Mouse (Mus musculus) intestine, postnatal 0 days (tissue): ENCODE results near the gene 4930579F01Rik. TPM values are rescaled to one million over a fixed set of nuclear protein-coding genes. Genes with fewer than 3 reads are reported as not detected.

Source experiments
- ATAC-seq: fragments of 200-750 bp; cut with Nextera tagmentation; 2 replicates; pipeline ENCODE4 v1.8.0; 2017; ENCODE audit warnings: mild to moderate bottlenecking, moderate TSS enrichment, moderate library complexity
- H3K27ac ChIP-seq: fragments of 300-500 bp; sonication (generic); 2 replicates; pipeline ENCODE4 v1.5.1; 2014; ENCODE audit warnings: mild to moderate bottlenecking, low read depth, low read length, moderate library complexity
- H3K27me3 ChIP-seq: fragments of 300-500 bp; sonication (generic); replicated peaks from 2 replicates; pipeline ENCODE4 v1.6.1; 2014; ENCODE audit warnings: low read length, mixed read lengths; ENCODE audit not compliant: control insufficient read depth, insufficient read depth
- H3K36me3 ChIP-seq: fragments of 300-500 bp; sonication (generic); 2 replicates; pipeline ENCODE4 v1.6.1; 2014; ENCODE audit warnings: mild to moderate bottlenecking, moderate library complexity; ENCODE audit not compliant: control insufficient read depth, insufficient read depth
- H3K4me1 ChIP-seq: fragments of 300-500 bp; sonication (generic); replicated peaks from 2 replicates; pipeline ENCODE4 v1.6.1; 2014; ENCODE audit warnings: antibody characterized with exemption, low read length, mixed read lengths; ENCODE audit not compliant: control insufficient read depth, insufficient read depth
- H3K4me2 ChIP-seq: fragments of 300-500 bp; sonication (generic); replicated peaks from 2 replicates; pipeline ENCODE4 v1.6.1; 2014; ENCODE audit warnings: low read depth, mild to moderate bottlenecking, moderate library complexity
- H3K4me3 ChIP-seq: fragments of 300-500 bp; sonication (generic); 2 replicates; pipeline ENCODE4 v1.5.1; 2014; ENCODE audit warnings: low read depth, low read length
- H3K9ac ChIP-seq: fragments of 300-500 bp; sonication (generic); 2 replicates; pipeline ENCODE4 v1.6.1; 2014; ENCODE audit warnings: mild to moderate bottlenecking, low read depth, low read length
- H3K9me3 ChIP-seq: fragments of 300-500 bp; sonication (generic); 2 replicates; pipeline ENCODE4 v1.6.1; 2016; ENCODE audit warnings: mixed run types; ENCODE audit not compliant: control insufficient read depth
- CTCF ChIP-seq: sonication (generic); IDR thresholded peaks from 2 replicates; pipeline ENCODE4 v1.5.1; 2016; ENCODE audit warnings: low read depth, mild to moderate bottlenecking, control low read depth, antibody characterized with exemption, moderate library complexity
- WGBS: fragments of 180-500 bp; shearing (Covaris S2); extraction: QIAGEN DNeasy Blood & Tissue Kit; methylation state at CpG from one replicate; pipeline ENCODE4 v1.1.7; 2014; 5-methylcytosine and 5-hydroxymethylcytosine counted together
- polyA plus RNA-seq: library from polyadenylated mRNA; unstranded; fragments of >200 nt; fragmentation: Nextera tagmentation; extraction: Ambion mirVana; gene quantifications from 2 replicates; pipeline ENCODE4 v1.2.1, GENCODE M21; 2015

The 4930579F01Rik gene
- polyA plus RNA-seq, result 0.09 and 0.10 TPM in 2 replicates

DNA sequence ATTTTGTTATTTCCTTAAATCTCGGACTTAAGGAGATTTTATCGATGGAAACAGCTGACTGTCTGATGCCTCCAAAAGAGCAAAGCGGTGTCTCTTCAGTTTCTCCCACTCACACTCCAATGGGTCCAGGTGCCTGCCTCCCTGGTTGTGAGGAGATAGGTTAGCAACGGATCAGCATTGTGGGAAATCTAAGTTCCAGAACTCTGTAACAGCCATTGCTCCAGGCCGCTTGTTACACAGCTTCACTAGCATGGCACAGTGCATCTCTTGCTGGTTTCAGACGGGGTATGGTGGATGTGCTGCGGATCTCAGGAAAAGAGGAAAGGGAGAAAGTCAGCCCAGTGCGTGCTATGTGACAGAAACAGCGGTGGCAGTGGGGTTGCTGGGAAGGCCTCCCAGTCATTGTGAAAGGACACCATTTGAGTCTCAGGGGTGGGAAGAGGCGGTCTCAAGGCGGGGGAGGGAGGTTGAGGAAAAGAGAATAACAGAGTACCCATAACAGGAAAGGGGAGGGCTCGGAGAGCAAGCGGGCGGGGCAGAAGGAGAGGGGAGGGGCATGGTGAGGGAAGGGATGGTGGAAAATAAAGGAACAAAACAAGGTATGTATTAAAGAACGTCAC lies at the start of gene 4930579F01Rik:
Gene 4930579F01Rik, minus strand, starts transcription at position 143 of the 620 bp plus-strand sequence.
- Histone ChIP-seq H3K4me3 (no peak within 1 kb of the TSS), H3K9me3 (no peaks in the 10 kb centered on the region), H3K27me3 (no peaks in the 10 kb centered on the region), H3K4me1 (no peaks in the 10 kb centered on the region), H3K9ac (no peak within 1 kb of the TSS), H3K27ac (no peak within 1 kb of the TSS), H3K36me3 (no peaks in the 10 kb centered on the region), H3K4me2 (no peak within 1 kb of the TSS)
- WGBS, result 80% methylated on average over 15 of the region's 15 CpGs
- no peak for TF ChIP-seq CTCF
- no peak for ATAC-seq

DNA sequence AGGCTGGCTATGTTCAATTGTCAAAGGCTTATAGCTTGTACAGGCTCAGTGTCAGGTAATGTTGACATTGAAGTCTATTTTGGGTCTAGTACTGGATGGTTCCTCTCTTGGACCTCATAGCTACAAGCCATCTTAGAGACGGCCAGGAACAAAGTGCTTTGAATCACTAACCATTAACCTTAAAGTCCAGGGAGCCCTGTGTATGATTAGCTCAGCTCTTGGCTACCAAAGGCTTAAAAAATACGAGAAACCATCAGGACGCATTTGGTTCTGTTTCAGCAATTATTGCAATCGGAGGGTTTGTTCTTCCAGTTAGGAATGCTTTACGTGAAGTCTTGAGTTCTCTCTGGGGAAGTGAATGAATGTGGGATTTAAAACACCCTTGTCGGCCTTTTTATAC lies 49.3 kb upstream of the 4930579F01Rik start:
- H3K4me2 ChIP-seq, result no peak overlapping the region
- peaks cover 2% of the 10 kb centered on the region; the same call in 1 of the 2 replicates for H3K4me1 ChIP-seq
- H3K9me3 ChIP-seq, result no peaks in the 10 kb centered on the region
- H3K4me3 ChIP-seq, result no peak overlapping the region
- no peaks in the 10 kb centered on the region for H3K27me3 ChIP-seq
- WGBS, result 78% methylated on average over 6 of the region's 6 CpGs
- H3K36me3 ChIP-seq, result no peaks in the 10 kb centered on the region
- no peak overlapping the region for H3K9ac ChIP-seq
- no peak for TF ChIP-seq CTCF
- no peak for ATAC-seq
- peak overlapping the region; percentile 47 for H3K27ac ChIP-seq

DNA sequence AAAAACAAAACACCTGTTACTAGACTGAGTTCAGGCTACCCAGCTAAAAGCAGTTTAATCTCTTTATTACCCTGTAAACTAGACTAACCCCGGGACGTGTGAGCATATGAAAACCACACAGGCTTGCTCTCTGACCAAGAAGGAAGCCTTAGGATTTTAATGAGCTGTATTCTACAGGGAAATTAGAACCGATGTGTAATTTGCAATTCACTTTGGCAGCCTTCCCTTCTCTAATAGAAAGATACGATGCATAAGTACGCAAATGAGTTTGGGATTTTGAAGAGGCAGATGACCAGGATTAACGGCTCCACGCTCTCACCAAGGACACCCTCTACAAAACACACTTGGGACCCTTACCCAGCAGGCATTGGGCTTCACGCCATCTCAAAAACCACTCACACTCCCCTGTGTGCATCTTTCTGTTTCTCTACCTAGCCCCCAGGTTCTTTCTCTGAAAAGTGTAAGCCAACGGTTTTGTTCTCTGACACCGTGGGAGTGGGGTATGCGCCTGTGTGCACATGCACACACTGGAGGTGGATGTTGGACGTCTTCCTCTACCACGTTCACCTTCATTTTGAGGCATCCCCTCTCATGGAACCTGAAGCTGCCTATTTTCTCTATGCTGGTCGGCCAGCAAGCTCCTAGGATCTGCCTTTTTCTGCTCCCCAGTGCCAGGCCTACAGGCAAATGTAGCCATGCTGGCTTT lies 48.5 kb upstream of the 4930579F01Rik start:
- Histone ChIP-seq H3K9ac (no peak overlapping the region), H3K27me3 (no peaks in the 10 kb centered on the region), H3K36me3 (no peaks in the 10 kb centered on the region), H3K27ac (peak overlapping the region; percentile 47), H3K4me1 (peaks cover 2% of the 10 kb centered on the region; the same call in 1 of the 2 replicates), H3K4me2 (no peak overlapping the region), H3K9me3 (no peaks in the 10 kb centered on the region), H3K4me3 (no peak overlapping the region)
- WGBS, result 70% methylated on average over 14 of the region's 14 CpGs
- ATAC-seq, result peak; percentile 48; the same call in 1 of the 2 replicates
- no peak for TF ChIP-seq CTCF

- peak overlapping the region; percentile 69 for H3K27ac ChIP-seq
- peaks cover 2% of the 10 kb centered on the region; the same call in 1 of the 2 replicates for H3K4me1 ChIP-seq
- H3K9me3 ChIP-seq, result no peaks in the 10 kb centered on the region
- H3K4me3 ChIP-seq, result no peak overlapping the region
- no peaks in the 10 kb centered on the region for H3K27me3 ChIP-seq
- no peak overlapping the region for H3K9ac ChIP-seq
- TF ChIP-seq CTCF, result no peak
- 23% methylated on average over 6 of the region's 6 CpGs for WGBS
- peak; percentile 69 for ATAC-seq
- H3K4me2 ChIP-seq, result no peak overlapping the region
- H3K36me3 ChIP-seq, result no peaks in the 10 kb centered on the region
These were observed 47.7 kb upstream of the 4930579F01Rik start for GRCm38 (mm10) chr3:138241371-138241770.

- H3K27me3 ChIP-seq, result no peaks in the 10 kb centered on the region
- TF ChIP-seq CTCF, result no peak
- H3K4me3 ChIP-seq, result no peak overlapping the region
- no peak overlapping the region for H3K4me2 ChIP-seq
- peaks cover 2% of the 10 kb centered on the region; the same call in 1 of the 2 replicates for H3K4me1 ChIP-seq
- no peak overlapping the region for H3K9ac ChIP-seq
- H3K36me3 ChIP-seq, result no peaks in the 10 kb centered on the region
- peak overlapping the region; percentile 69 for H3K27ac ChIP-seq
- no peaks in the 10 kb centered on the region for H3K9me3 ChIP-seq
- no peak for ATAC-seq
- WGBS, result 39% methylated on average over 5 of the region's 5 CpGs
These were observed 47.3 kb upstream of the 4930579F01Rik start for GRCm38 (mm10) chr3:138240942-138241341.

DNA sequence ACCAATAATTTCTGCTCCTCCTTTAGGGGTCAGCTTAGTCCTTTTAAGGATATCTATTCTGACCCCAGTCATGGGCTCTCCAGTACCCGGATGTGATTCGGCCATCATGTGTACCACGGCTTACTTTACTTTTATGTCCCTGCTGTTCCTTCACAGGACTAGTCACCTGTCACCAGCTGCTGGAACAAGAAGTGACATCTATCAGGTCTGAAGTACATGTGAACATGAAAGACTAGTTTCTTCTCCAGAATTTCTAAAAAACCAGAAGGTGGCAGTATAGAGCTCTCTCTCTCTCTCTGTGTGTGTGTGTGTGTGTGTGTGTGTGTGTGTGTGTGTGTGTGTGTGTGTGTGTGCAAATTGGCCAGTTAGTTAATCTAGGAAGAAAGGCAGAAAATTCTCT lies 46.8 kb upstream of the 4930579F01Rik start:
- Histone ChIP-seq H3K27me3 (no peaks in the 10 kb centered on the region), H3K27ac (no peak overlapping the region), H3K36me3 (no peaks in the 10 kb centered on the region), H3K4me1 (peaks cover 2% of the 10 kb centered on the region; the same call in 1 of the 2 replicates), H3K9me3 (no peaks in the 10 kb centered on the region), H3K4me2 (no peak overlapping the region), H3K9ac (no peak overlapping the region), H3K4me3 (no peak overlapping the region)
- peak; percentile 72 for TF ChIP-seq CTCF
- no peak for ATAC-seq
- 85% methylated on average over 3 of the region's 3 CpGs for WGBS
